Mouse (Mus musculus): ENCODE measurements around the gene Gm27029. TPM values are rescaled to one million over a fixed set of nuclear protein-coding genes. Genes with fewer than 3 reads are reported as not detected.
A peak's percentile ranks its signal among the peaks of the same experiment; 100 is the strongest.
"Not testable (repeated sequence)": the region's sequence is repeated elsewhere in the genome, so short reads cannot be mapped to it uniquely, and the experiment has no call there.

Gm27029 gene
- total RNA-seq (2021): 1 to 10 TPM; 5.5 to 7.6 TPM

- intact Hi-C loops (cut with DNase I): no loop called here
- DNase-seq (ENCODE audit: low spot score in 2 of 2): peak; percentile 23 to 64
Measured at GRCm38 (mm10) chr11:101424105-101424851, at the start of gene Gm27029. Gene Gm27029, minus strand, starts transcription at chr11:101424796.

GRCm38 (mm10) chr11:101474298-101474697 lies 49.7 kb upstream of the Gm27029 start:
- intact Hi-C loops (cut with DNase I): no loop called here
- DNase-seq (ENCODE audit: low spot score in 2 of 2): no peak

GRCm38 (mm10) chr11:101473686-101474085 lies 49.1 kb upstream of the Gm27029 start:
- intact Hi-C loops (cut with DNase I); DNase-seq (ENCODE audit: low spot score in 2 of 2): not testable (repeated sequence)

GRCm38 (mm10) chr11:101472336-101472735 lies 47.7 kb upstream of the Gm27029 start:
- intact Hi-C loops (cut with DNase I): no loop called here
- DNase-seq (ENCODE audit: low spot score in 2 of 2): peak in 1 of 2 experiments; percentile 21

- DNase-seq (ENCODE audit: low spot score in 2 of 2): no peak
- intact Hi-C loops (cut with DNase I): no loop called here
Measured at GRCm38 (mm10) chr11:101471926-101472325, 47.3 kb upstream of the Gm27029 start.

- intact Hi-C loops (cut with DNase I): no loop called here
Measured at GRCm38 (mm10) chr11:101470206-101470605, 45.6 kb upstream of the Gm27029 start.

GRCm38 (mm10) chr11:101469155-101469554 lies 44.6 kb upstream of the Gm27029 start:
- intact Hi-C loops (cut with DNase I): loop anchor here (2.0 kb wide), 1 partner anchor 50 kb away; no protein-coding TSS in a partner anchor
- no peak for DNase-seq (ENCODE audit: low spot score in 2 of 2)

More at GRCm38 (mm10) chr11:101470206-101470605, 45.6 kb upstream of the Gm27029 start:
- no peak for DNase-seq (ENCODE audit: low spot score in 2 of 2)

GRCm38 (mm10) chr11:101468731-101469130 lies 44.1 kb upstream of the Gm27029 start:
- no peak for DNase-seq (ENCODE audit: low spot score in 2 of 2)
- intact Hi-C loops (cut with DNase I): loop anchor here (2.0 kb wide), 1 partner anchor 50 kb away; no protein-coding TSS in a partner anchor

GRCm38 (mm10) chr11:101468263-101468688 lies 43.7 kb upstream of the Gm27029 start:
- peak in 1 of 2 experiments; percentile 25 for DNase-seq (ENCODE audit: low spot score in 2 of 2)
- intact Hi-C loops (cut with DNase I): loop anchor here (2.0 kb wide), 1 partner anchor 51 kb away; no protein-coding TSS in a partner anchor

- DNase-seq (ENCODE audit: low spot score in 2 of 2): peak; percentile 47 to 55
- intact Hi-C loops (cut with DNase I): loop anchor here (2.0 kb wide), 2 partner anchors 51 to 85 kb away; partner anchors contain the start of gene Nbr1
Measured at GRCm38 (mm10) chr11:101467477-101468262, 43.1 kb upstream of the Gm27029 start.

- intact Hi-C loops (cut with DNase I): loop anchor here (2.0 kb wide), 1 partner anchor 86 kb away; the partner anchor contains the start of gene Nbr1
- not testable (repeated sequence) for DNase-seq (ENCODE audit: low spot score in 2 of 2)
Measured at GRCm38 (mm10) chr11:101466552-101466950, 42.0 kb upstream of the Gm27029 start.

- intact Hi-C loops (cut with DNase I): loop anchor here (2.0 kb wide), 1 partner anchor 87 kb away; the partner anchor contains the start of gene Nbr1
Measured at GRCm38 (mm10) chr11:101465869-101466551, 41.4 kb upstream of the Gm27029 start, which contains the start of gene Vat1. Gene Vat1, minus strand, starts transcription at chr11:101466230.

GRCm38 (mm10) chr11:101465101-101465868 lies 40.7 kb upstream of the Gm27029 start:
- intact Hi-C loops (cut with DNase I): no loop called here
- peak; percentile 22 to 32 for DNase-seq (ENCODE audit: low spot score in 2 of 2)

More at GRCm38 (mm10) chr11:101465869-101466551, 41.4 kb upstream of the Gm27029 start, which contains the start of gene Vat1:
- DNase-seq (ENCODE audit: low spot score in 2 of 2): peak; percentile 50 to 64

GRCm38 (mm10) chr11:101464211-101465100 lies 39.9 kb upstream of the Gm27029 start, which contains the start of gene Rnd2:
Gene Rnd2, plus strand, starts transcription at chr11:101464999.
- intact Hi-C loops (cut with DNase I): no loop called here

GRCm38 (mm10) chr11:101462583-101463440 lies 38.2 kb upstream of the Gm27029 start:
- DNase-seq (ENCODE audit: low spot score in 2 of 2): no peak
- intact Hi-C loops (cut with DNase I): no loop called here

More at GRCm38 (mm10) chr11:101464211-101465100, 39.9 kb upstream of the Gm27029 start, which contains the start of gene Rnd2:
- DNase-seq (ENCODE audit: low spot score in 2 of 2): peak in 1 of 2 experiments; percentile 7

- intact Hi-C loops (cut with DNase I): no loop called here
- no peak for DNase-seq (ENCODE audit: low spot score in 2 of 2)
Measured at GRCm38 (mm10) chr11:101462141-101462540, 37.5 kb upstream of the Gm27029 start.

All from left cerebral cortex, postnatal 36 days (tissue).